Mouse (Mus musculus) kidney, adult 9 months (tissue): ENCODE measurements at regions not wholly inside any gene's neighbourhood (a gene's known extent, or its start where the extent isn't known, plus 50 kb on each side); places are given as distances from the start of the nearest gene placed in this dataset.

ENCODE experiments used
- DNase-seq: peaks from one replicate; pipeline ENCODE4 v3.0.0; 2022

DNA sequence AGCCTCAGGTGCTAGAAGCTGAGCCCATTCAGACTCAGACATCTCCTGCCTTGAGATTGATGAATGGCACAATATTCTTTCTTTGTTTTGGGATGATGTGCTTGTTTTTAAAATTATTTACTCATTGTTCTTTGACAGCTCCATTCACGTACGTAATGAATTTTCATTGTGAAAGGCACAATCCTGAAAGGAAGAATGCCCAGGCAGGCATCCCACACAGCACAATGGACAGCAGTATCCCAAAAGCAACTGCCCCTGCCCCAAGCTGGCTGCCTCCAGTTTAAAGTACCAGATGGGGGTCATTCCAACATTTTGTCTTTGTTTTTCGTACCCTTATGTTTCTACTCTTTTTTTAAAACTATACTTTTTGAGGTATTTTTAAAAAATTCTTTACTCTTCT, 210.9 kb upstream of the St8sia2 start:
- no peak for DNase-seq

DNA sequence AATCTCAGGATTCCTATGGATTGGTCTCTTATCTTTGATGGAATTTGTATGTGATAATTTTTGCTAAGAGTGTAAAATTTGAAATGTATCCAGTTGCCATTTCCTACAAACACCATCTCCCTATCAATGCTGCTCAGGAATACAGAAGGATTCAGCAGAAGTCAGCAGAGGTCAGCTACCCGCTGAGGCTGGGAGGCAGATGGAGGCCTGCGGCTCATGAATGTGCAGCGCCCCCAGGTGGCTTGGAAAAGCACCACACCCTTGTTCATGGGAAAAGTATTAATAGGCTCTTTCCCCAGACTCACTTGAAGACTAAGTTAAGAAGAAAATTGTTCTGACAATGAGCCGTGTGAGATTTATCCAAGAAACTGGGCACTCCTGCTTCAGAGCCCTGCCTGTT, 187.2 kb upstream of the St8sia2 start:
- peak; percentile 5 for DNase-seq

DNA sequence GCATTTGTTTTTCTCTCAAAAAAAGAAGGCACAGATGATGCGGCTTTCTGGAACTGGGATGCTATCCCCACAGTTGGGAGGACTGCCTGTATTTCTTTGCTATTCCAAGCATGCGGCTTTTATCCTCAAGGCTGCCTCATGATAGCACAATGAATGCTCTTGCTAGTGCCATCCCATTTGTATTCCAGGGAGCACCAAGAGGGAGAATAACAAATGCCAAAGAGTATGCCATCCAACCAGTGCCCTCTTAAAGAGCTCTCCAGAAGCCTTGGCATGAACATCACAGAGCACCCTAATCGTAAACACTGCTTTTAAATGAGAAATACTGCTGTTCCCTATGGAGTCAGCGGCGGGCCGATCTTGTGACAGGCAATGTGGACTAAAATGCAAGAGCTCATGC, 185.3 kb upstream of the St8sia2 start:
- DNase-seq, result no peak

GRCm38 (mm10) chr7:74184661-74185060, 171.2 kb upstream of the St8sia2 start:
- no peak for DNase-seq

- no peak for DNase-seq
Observed at GRCm38 (mm10) chr7:74174206-74174605, 160.7 kb upstream of the St8sia2 start.

- no peak for DNase-seq
Observed at GRCm38 (mm10) chr7:74173230-74173612, 159.7 kb upstream of the St8sia2 start.

GRCm38 (mm10) chr7:74172504-74173229, 159.2 kb upstream of the St8sia2 start:
- no peak for DNase-seq

DNA sequence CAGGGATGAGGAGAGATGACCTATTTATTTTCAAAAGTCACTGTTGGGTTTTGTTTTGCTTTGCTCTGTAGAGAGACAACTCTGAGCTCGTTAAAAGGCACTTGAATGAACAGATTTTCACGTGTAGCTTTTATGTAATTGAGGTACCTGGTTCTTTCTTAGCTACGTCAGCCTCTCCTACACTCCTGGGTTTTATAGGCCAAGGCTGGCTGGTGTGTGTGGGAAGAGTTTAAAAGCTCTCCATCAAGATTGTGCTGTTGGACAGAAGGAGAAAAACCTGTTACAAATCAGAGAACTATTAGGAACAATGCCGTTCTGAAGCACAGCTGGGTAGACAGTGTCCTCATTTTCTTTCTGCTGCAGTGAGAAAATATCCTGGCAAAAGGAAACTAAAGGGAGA, 138.1 kb upstream of the St8sia2 start:
- DNase-seq, result no peak

DNA sequence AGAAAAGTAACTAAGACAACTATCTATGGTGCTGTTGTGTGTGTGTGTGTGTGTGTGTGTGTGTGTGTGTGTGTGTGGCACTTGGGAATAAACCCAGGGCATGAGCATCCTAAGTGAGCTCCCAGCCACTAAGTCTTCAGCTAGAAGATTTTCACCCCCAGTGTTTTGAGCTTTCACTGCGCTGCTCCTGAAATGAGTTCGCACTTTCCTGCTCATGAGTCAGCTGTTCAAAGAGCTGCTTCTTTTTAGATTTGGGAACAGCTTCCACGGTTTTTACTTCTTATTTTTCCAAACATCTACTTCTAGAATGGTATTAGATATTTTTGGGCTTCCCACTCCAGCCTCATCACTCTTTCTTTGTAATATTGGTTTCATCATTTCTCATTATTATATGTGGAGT, 129.7 kb upstream of the St8sia2 start:
- no peak for DNase-seq

DNA sequence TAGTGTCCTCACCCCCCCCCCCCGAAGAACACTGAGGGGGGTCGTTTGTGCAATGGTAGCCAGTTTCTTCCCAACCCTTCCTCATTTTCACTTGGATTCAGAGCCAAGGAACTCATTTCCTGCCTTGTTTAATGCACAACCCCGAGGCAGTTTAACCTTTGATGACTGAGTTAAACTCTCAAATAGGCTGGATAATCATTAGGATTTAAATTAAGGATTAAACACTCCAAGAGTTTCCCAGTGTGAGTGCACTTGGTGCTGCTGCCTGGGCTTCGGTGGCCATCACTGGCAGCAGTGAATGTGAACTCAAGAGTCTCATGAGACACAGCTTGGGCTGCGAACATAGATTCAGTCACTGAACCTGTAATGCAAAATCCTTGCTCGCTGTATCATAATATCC, 124.7 kb upstream of the St8sia2 start:
- peak; percentile 69 for DNase-seq

DNA sequence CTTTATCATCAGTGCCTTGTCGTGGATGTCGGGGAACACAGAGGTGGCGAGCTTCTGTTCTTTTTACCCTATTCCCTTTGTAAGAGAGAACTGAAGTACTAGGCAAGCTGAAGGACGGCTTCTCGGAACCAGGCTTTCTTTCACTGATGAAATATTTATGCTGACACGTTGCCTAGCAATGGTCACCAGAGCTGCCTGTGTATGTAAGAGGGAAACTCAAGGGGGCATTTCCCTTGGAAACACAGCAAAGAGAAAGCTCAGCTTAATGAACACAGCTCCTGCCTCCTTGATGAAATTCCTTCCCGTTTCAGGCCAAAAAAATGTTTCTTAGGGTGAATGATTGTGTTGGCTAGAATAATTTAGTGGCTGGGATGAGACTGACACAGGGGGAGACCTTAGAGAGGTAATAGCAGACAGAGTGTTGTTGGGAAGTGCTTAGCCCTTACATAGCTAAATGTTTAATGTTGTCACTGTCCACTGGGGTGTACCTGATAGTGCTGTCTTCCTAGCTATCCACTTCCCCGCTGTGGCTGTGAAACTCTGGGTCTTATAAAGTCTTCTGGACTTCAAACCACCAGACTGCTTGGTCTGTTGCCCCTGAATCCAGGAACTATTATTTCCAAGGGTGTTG, 116.8 kb upstream of the St8sia2 start:
- DNase-seq, result no peak

GRCm38 (mm10) chr7:74112071-74112470, 98.6 kb upstream of the St8sia2 start:
- no peak for DNase-seq

DNA sequence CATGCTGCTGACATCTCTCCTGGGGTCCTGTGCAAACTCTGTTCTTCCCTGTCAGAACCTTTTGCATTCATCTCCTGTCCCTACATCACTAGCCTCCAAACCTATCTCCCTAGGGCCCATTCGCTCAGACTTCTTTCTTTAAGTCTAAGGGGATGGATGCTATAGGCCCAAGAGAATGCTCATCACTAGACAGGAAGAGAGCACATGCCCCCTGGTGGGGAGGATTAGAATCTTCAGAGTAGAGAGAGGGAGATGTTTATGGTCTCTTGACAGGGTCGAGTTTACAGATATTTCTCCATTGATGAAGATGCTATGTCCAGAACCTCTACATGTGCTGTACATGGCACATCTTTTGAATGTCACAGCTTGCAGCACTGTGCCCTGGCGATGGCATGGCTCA, 94.9 kb upstream of the St8sia2 start:
- peak; percentile 8 for DNase-seq

- DNase-seq, result peak; percentile 8
Observed at GRCm38 (mm10) chr7:74107176-74107928, 93.9 kb upstream of the St8sia2 start.

GRCm38 (mm10) chr7:74091402-74092025, 78.0 kb upstream of the St8sia2 start:
- DNase-seq, result no peak

DNA sequence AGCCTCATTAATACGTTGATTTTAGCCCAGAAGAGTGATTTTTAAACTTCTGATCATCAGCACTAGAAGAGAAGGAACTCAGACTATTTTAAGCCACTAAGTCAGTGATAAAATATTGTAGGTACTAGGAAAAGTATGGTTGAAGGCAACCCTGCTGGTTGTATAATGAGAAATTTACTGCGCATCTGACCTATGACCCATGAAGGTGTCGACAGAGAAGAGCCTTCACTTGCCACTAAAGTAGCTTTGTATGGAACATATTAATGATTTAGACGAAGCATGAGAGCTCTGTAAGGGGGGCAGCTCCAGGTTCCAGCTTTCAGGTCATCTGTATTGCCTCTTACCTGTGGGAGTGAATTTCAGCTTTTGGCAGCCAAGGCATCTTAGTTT, 67.4 kb upstream of the St8sia2 start:
- DNase-seq, result no peak

DNA sequence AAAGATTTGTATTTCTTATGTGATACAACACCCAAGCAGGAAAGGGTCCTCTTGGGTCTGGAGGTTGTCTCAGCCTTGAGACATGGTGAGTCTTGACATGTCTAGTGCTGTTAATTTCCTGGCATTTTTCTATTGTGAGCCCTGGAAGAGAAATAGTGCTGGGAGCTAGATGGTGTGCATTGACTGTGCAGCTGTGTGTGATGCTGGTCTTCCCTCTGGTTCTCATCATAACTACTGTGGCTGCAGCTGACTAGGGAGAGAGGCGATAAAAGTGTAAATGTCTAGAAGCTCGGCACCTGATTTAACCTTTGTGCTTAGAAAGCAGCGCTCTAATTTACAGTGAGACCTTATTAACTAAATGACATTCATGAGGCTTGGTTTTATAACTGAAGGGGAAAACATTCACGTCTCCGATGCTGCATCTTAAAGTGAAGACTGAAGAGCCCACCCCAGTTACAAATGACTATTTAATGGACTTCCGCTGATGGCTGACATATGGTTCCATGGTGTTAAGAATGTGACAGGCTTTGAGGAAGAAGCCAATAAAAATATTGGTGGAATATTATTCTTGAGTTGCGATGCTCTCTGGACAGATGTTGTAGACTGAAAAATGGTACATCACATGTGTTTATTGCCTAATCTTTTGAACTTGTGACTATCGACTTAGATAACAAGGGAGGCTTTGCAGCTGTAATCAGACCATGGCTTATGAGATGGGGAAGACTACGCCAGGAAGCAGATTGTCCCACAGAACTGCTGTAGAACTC, 66.8 kb upstream of the St8sia2 start:
- peak; percentile 11 for DNase-seq

GRCm38 (mm10) chr7:74072632-74073031, 59.1 kb upstream of the St8sia2 start:
- no peak for DNase-seq

GRCm38 (mm10) chr7:74070836-74071235, 57.3 kb upstream of the St8sia2 start:
- DNase-seq, result no peak

DNA sequence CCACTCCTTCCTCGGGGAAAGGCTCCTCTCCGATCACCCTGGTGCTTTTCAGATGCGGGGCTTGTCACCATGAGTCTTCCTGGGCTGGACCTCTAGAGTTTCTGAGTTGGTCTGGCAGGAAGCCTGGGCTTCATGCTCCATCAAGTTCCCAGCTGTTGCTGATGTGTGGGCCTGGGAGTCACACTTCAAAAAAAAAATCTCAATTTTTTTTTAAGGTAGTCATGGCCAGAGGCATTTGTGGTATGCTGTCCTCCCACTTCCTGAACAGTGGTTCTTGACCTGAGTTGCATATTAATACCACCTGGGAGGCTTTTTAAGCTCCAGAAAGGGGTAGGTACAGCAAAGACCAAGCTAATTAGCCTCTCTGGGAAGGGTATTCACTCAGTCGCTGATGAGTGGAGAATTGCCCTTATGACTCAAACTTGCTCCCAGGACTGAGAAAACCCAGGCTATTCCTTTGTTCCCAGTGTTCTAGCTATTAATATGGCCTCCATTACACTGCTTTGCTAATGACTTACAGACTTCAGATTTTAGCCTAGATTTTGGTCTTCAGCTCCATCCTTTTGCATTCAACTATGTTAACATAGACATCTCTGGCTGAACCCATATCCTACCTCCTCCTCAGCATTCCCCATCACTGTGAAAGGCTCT, 52.1 kb upstream of the St8sia2 start:
- DNase-seq, result peak; percentile 21
